Mouse (Mus musculus): ENCODE measurements around the gene Runx3.

Runx3 gene

GRCm38 (mm10) chr4:135205711-135206600, 85.5 kb downstream of the Runx3 start:
- no peak for DNase-seq (ENCODE audit: extremely low read depth, low read depth, low spot score)

- DNase-seq (ENCODE audit: extremely low read depth, low read depth, low spot score): no peak
These were observed 89.4 kb downstream of the Runx3 start for GRCm38 (mm10) chr4:135209846-135210245.

GRCm38 (mm10) chr4:135219652-135220051, 99.2 kb downstream of the Runx3 start:
- DNase-seq (ENCODE audit: extremely low read depth, low read depth, low spot score): no peak

- DNase-seq (ENCODE audit: extremely low read depth, low read depth, low spot score): no peak
These were observed 100.2 kb downstream of the Runx3 start for GRCm38 (mm10) chr4:135220641-135221040.

- DNase-seq (ENCODE audit: extremely low read depth, low read depth, low spot score): no peak
These were observed 101.4 kb downstream of the Runx3 start for GRCm38 (mm10) chr4:135221632-135222407.

GRCm38 (mm10) chr4:135223808-135224207, 103.4 kb downstream of the Runx3 start:
- no peak for DNase-seq (ENCODE audit: extremely low read depth, low read depth, low spot score)

- no peak for DNase-seq (ENCODE audit: extremely low read depth, low read depth, low spot score)
These were observed 105.7 kb downstream of the Runx3 start for GRCm38 (mm10) chr4:135226008-135226667.
